Mouse (Mus musculus) lung, embryonic 14.5 days (tissue): ENCODE data around the gene Arhgap24. TPM values are rescaled to one million over a fixed set of nuclear protein-coding genes. Genes with fewer than 3 reads are reported as not detected.

Experiments used
- ATAC-seq: fragments of 200-750 bp; cut with Nextera tagmentation; 2 replicates; pipeline ENCODE4 v1.8.0; 2017; ENCODE audit warnings: mild to moderate bottlenecking, moderate TSS enrichment, moderate library complexity; ENCODE audit not compliant: insufficient read depth
- DNase-seq: peaks from one replicate; pipeline ENCODE4 v3.0.0-alpha.2; 2015
- H3K27ac ChIP-seq: fragments of 300-500 bp; sonication (generic); 2 replicates; pipeline ENCODE4 v1.5.1; 2014; ENCODE audit warnings: low read depth, mild to moderate bottlenecking, moderate library complexity
- H3K27me3 ChIP-seq: fragments of 300-500 bp; sonication (generic); 2 replicates; pipeline ENCODE4 v1.6.1; 2014; ENCODE audit warnings: low read length, control low read depth; ENCODE audit not compliant: insufficient read depth
- H3K36me3 ChIP-seq: fragments of 300-500 bp; sonication (generic); 2 replicates; pipeline ENCODE4 v1.6.1; 2014; ENCODE audit warnings: control low read depth; ENCODE audit not compliant: insufficient read depth
- H3K4me1 ChIP-seq: fragments of 300-500 bp; sonication (generic); 2 replicates; pipeline ENCODE4 v1.6.1; 2014; ENCODE audit warnings: antibody characterized with exemption, control low read depth; ENCODE audit not compliant: insufficient read depth
- H3K4me2 ChIP-seq: fragments of 300-500 bp; sonication (generic); 2 replicates; pipeline ENCODE4 v1.6.1; 2014; ENCODE audit warnings: mild to moderate bottlenecking
- H3K4me3 ChIP-seq: fragments of 300-500 bp; sonication (generic); 2 replicates; pipeline ENCODE4 v1.5.1; 2014; ENCODE audit warnings: low read depth, low read length
- H3K9ac ChIP-seq: fragments of 300-500 bp; sonication (generic); 2 replicates; pipeline ENCODE4 v1.6.1; 2014
- H3K9me3 ChIP-seq: fragments of 300-500 bp; sonication (generic); 2 replicates; pipeline ENCODE4 v1.6.1; 2016; ENCODE audit warnings: low read depth, low read length, control low read depth
- CTCF ChIP-seq: IDR thresholded peaks from 2 replicates; pipeline ENCODE4 v1.5.1; 2016; ENCODE audit warnings: antibody characterized with exemption, low read depth
- WGBS: fragments of 180-500 bp; shearing (Covaris S2); extraction: QIAGEN DNeasy Blood & Tissue Kit; methylation state at CpG from one replicate; pipeline ENCODE4 v1.1.7; 2014; 5-methylcytosine and 5-hydroxymethylcytosine counted together
- polyA plus RNA-seq: library from polyadenylated mRNA; unstranded; fragments of >200 nt; fragmentation: Nextera tagmentation; extraction: Ambion mirVana; gene quantifications from 2 replicates; pipeline ENCODE4 v1.2.1, GENCODE M21; 2014

Gene Arhgap24
- polyA plus RNA-seq, 1 experiment from 2014 or later, result 26.2 TPM

DNA sequence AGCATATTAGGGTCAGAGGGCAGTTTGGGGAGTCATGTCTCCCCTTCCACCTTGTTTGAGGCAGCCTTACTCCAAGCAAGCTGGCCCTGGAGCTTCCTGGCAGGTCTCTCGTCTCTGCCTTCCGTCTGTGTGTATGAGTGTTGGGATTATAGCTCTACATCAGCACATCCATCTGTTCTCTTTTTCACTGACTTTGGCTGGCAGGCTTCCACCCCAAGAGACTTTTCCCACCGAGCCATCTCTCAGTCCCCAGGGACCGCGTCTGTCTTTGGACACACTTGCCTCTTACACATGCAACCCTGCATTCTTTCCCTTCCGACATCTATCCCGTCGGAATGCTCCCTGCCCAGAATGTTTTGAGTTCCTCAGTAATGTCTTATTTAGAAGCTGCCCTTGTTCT is 267.8 kb downstream of the Arhgap24 start:
- H3K4me2 ChIP-seq, result no peak overlapping the region
- TF ChIP-seq CTCF, result no peak
- no peak for ATAC-seq
- H3K27ac ChIP-seq, result no peak overlapping the region
- no peaks in the 10 kb centered on the region for H3K36me3 ChIP-seq
- no peaks in the 10 kb centered on the region for H3K27me3 ChIP-seq
- DNase-seq, result peak; percentile 68
- 33% methylated on average over 8 of the region's 8 CpGs for WGBS
- H3K4me1 ChIP-seq, result 0 out of 2 replicates have a peak, but pooled peaks cover 7% of the 10 kb centered on the region
- no peaks in the 10 kb centered on the region for H3K9me3 ChIP-seq
- no peak overlapping the region for H3K9ac ChIP-seq
- no peak overlapping the region for H3K4me3 ChIP-seq

DNA sequence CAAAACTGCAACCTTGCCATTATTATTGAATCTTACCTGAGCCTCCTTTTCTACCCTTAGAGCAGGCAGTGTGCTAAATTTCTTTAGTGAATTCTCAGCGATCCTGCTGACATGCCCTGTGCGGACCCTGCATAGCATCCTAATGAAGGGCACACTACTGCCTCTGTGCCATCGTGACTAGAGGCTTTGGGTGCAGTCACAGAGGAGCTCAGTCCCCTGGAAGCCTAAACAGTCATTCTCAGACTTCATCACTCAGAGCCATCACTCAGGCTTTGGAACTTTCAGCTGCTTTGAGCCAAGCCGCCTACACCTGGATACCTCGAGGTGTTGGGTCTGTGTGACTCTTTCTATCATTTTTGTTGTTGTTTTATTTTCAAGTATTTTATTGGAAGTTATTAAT is 269.5 kb downstream of the Arhgap24 start:
- Histone ChIP-seq H3K4me1 (0 out of 2 replicates have a peak, but pooled peaks cover 7% of the 10 kb centered on the region), H3K9me3 (no peaks in the 10 kb centered on the region), H3K9ac (no peak overlapping the region), H3K27ac (no peak overlapping the region), H3K36me3 (no peaks in the 10 kb centered on the region), H3K4me2 (no peak overlapping the region), H3K27me3 (no peaks in the 10 kb centered on the region), H3K4me3 (no peak overlapping the region)
- WGBS, result 55% methylated on average over 5 of the region's 5 CpGs
- no peak for DNase-seq
- ATAC-seq, result no peak
- TF ChIP-seq CTCF, result no peak

DNA sequence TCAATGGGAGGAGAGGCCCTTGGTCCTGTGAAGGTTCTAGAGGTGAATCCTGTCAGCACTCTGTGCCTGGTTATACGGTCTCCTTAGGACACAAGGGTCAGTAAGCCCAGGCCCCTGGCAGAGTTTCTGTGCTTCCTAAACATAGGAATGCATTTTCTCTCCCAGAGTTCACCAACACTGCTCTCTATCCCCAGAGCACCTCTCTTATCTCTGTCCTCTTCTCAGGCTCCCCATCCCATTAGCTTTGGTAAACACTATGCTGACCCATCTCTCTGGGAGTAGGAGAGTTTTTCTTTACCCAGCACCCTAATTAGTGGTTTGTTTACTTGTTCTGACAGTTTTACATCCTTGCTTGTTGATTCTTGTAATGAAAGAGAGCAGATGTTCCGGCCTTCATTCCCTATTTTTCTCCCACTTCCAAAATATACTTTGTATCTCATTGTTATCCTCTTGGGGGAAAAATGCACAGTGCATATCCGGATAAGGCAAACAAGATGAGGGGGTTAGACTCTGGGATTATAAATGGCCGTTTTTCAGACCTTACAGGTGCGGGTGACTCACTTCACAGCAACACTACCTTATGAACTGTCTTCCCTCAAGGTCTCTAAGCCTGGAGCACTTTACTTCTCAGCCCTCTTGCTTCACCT is 270.6 kb downstream of the Arhgap24 start:
- no peak for DNase-seq
- no peaks in the 10 kb centered on the region for H3K9me3 ChIP-seq
- no peak for TF ChIP-seq CTCF
- H3K4me2 ChIP-seq, result no peak overlapping the region
- no peaks in the 10 kb centered on the region for H3K36me3 ChIP-seq
- peak; percentile 58; the same call in 1 of the 2 replicates for ATAC-seq
- no peaks in the 10 kb centered on the region for H3K27me3 ChIP-seq
- H3K4me3 ChIP-seq, result no peak overlapping the region
- no peak overlapping the region for H3K27ac ChIP-seq
- 0 out of 2 replicates have a peak, but pooled peaks cover 7% of the 10 kb centered on the region for H3K4me1 ChIP-seq
- no peak overlapping the region for H3K9ac ChIP-seq
- WGBS, result 10% methylated on average over 5 of the region's 5 CpGs

GRCm38 (mm10) chr5:102752308-102752663 is 271.1 kb downstream of the Arhgap24 start:
- Histone ChIP-seq H3K27me3 (no peaks in the 10 kb centered on the region), H3K4me1 (0 out of 2 replicates have a peak, but pooled peaks cover 7% of the 10 kb centered on the region), H3K36me3 (no peaks in the 10 kb centered on the region), H3K27ac (no peak overlapping the region), H3K9ac (no peak overlapping the region), H3K9me3 (no peaks in the 10 kb centered on the region), H3K4me3 (no peak overlapping the region), H3K4me2 (no peak overlapping the region)
- no peak for TF ChIP-seq CTCF
- WGBS, result 10% methylated on average over 2 of the region's 2 CpGs
- DNase-seq (no peak), ATAC-seq (0 out of 2 replicates have a peak, but pooled peaks have one; percentile 28)

GRCm38 (mm10) chr5:102757040-102757439 is 275.8 kb downstream of the Arhgap24 start:
- DNase-seq, result peak; percentile 34
- Histone ChIP-seq H3K9ac (no peak overlapping the region), H3K36me3 (no peaks in the 10 kb centered on the region), H3K4me3 (no peak overlapping the region), H3K27ac (no peak overlapping the region), H3K4me2 (no peak overlapping the region), H3K4me1 (no peaks in the 10 kb centered on the region), H3K9me3 (no peaks in the 10 kb centered on the region), H3K27me3 (no peaks in the 10 kb centered on the region)
- 53% methylated on average over 6 of the region's 6 CpGs for WGBS
- peak; percentile 65; the same call in 1 of the 2 replicates for ATAC-seq
- no peak for TF ChIP-seq CTCF

GRCm38 (mm10) chr5:102765694-102766093 is 284.5 kb downstream of the Arhgap24 start:
- Histone ChIP-seq H3K4me2 (no peak overlapping the region), H3K36me3 (no peaks in the 10 kb centered on the region), H3K4me3 (no peak overlapping the region), H3K9me3 (no peaks in the 10 kb centered on the region), H3K9ac (no peak overlapping the region), H3K27me3 (no peaks in the 10 kb centered on the region), H3K27ac (no peak overlapping the region), H3K4me1 (peaks cover 6% of the 10 kb centered on the region; the same call in 1 of the 2 replicates)
- 77% methylated on average over 10 of the region's 10 CpGs for WGBS
- TF ChIP-seq CTCF, result no peak
- ATAC-seq (no peak), DNase-seq (no peak)

GRCm38 (mm10) chr5:102766311-102767057 is 285.3 kb downstream of the Arhgap24 start:
- ATAC-seq (no peak), DNase-seq (peak; percentile 66)
- 86% methylated on average over 6 of the region's 6 CpGs for WGBS
- H3K4me3 ChIP-seq, result no peak overlapping the region
- H3K4me1 ChIP-seq, result peaks cover 6% of the 10 kb centered on the region; the same call in 1 of the 2 replicates
- TF ChIP-seq CTCF, result peak; percentile 78
- no peak overlapping the region for H3K27ac ChIP-seq
- no peaks in the 10 kb centered on the region for H3K36me3 ChIP-seq
- no peak overlapping the region for H3K4me2 ChIP-seq
- no peaks in the 10 kb centered on the region for H3K9me3 ChIP-seq
- no peak overlapping the region for H3K9ac ChIP-seq
- no peaks in the 10 kb centered on the region for H3K27me3 ChIP-seq
